Mouse (Mus musculus) megakaryocyte progenitor cell, adult 5-6 weeks (primary cell): ENCODE measurements around the gene Gm9837. TPM values are rescaled to one million over a fixed set of nuclear protein-coding genes. Genes with fewer than 3 reads are reported as not detected.

Experiments used
- ATAC-seq: replicated peaks from 2 replicates; pipeline ENCODE4 v1.8.0; 2016; ENCODE audit warnings: mild to moderate bottlenecking, moderate TSS enrichment, inconsistent platforms; ENCODE audit not compliant: poor library complexity
- total RNA-seq, 2 experiments: library from RNA; stranded (forward) in 1 of 2; stranded (reverse) in 1 of 2; fragments of 157-497, 149-512 nt in 1 of 2; fragments of 200-1000 nt in 1 of 2; gene quantifications; 2 replicates each; pipeline versions ENCODE4 v1.2.3 to v1.2.4; 2015 to 2017

Gm9837 gene
- total RNA-seq, 2 experiments from 2014 or later, result not detected

DNA sequence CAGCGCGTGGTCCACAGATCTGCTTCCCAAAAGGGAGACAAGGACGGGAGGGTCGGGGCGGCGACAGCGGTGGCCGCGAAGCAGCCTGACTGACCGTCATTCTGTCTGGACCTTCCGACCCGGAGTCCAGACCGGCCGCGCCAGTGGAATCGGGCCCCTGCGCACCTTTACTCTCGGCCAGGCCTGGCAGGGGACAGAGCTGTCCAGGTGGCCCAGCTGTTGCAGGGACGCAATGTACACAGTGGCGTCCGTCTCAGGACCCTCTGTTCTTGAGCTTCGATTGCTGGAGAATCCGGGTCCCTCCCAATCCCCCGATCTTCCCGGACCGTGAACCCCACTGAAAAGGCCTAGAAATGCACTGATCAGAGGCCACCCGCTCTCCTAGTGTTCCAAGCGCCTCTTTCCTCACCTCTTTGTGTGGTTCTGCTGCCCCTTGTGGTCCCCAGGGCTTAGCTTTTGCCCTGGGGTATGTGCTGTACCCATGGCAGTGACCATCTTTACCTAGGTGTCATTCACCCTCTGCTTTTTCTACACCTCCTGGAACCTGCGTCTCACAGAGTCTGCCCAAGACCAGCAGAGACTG lies 12.8 kb downstream of the Gm9837 start:
- ATAC-seq, result no peak

DNA sequence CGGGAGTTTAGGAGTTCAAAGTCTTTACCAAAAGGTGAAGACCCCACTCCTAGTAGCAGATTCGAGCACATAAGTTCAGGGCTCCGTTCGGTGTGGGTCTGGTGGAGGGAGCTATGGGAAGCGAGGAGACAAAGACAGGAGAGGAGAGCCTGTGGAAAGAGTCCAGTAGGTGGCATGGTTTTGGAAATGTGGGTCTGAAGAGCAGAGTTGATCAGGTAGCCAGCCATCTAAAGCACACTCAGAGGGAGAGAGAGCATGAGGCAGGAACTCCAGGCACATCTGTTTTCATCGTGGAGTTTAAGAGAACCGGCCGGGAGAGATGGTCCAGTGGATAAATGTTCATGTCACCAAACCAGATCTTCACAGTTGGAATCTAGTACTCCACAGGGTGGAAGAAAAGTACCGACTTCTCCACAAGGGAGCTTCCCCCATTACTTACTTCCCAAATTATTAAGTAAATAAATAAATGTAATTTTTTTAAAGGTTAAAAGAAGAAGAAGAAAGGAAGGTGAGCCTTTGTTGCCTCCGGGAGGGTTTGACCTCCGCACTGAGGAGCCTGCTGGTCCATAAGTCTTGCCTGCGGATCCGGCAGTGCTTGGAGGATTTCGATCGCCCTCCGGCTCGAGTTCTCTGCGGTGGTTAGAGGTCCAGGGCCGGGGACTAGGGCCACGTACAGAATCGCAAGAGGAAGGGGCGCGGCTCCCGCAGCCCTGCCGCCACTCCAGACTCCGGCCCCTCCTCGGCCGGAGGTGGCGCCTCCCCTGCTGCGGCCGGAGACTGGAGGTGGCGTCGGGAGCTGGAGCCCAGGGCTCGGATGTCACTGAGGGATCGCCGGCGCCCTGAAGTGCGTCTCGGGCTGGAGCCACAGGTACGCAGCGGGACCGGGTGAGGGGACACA lies 13.6 kb downstream of the Gm9837 start, which contains the start of the genes Gm10447 and Shroom1:
Gm10447 (minus strand) TSS at position 637 of the 898 bp plus-strand sequence.
Shroom1 (plus strand) TSS at position 732 of the 898 bp plus-strand sequence.
- ATAC-seq, result peak; percentile 61

DNA sequence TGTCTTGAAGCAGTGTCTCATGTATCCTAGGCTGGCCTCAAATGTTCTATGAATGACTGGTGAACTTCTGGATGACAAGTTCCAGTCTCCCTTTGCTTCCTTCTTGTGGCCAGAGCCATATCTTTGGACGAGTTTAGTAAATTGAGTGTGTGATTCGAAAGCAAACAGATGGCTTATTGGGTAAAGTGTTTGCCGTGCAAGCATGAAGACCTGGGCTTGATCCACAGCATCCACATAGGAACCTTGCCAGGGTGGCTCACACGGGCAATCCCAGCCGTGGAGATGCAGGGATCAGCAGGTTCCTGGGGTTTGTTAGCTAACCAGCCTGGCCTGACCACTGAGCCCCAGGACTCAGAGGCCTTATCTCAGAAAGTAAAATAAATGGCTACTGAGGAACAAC lies 17.2 kb downstream of the Gm9837 start:
- ATAC-seq, result no peak

DNA sequence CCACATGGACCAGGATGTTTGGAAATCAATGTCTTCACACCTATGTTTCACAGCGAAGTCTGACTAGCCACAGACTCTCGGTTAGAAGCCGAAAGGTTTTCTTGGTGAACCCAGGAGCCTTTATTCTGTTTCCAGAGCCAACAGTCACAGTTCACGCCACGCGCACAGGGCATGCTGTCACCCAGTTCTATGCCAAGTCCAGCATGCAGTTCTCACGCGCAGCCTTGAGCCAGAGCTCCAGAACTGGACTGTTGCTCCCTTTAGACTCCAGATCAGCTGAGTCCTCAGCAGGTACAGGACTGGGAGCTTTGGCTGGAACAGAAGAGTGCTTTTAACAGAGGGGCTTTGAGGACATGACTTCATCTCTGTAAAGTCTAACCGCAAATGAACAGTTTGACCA lies 17.9 kb downstream of the Gm9837 start:
- no peak for ATAC-seq

DNA sequence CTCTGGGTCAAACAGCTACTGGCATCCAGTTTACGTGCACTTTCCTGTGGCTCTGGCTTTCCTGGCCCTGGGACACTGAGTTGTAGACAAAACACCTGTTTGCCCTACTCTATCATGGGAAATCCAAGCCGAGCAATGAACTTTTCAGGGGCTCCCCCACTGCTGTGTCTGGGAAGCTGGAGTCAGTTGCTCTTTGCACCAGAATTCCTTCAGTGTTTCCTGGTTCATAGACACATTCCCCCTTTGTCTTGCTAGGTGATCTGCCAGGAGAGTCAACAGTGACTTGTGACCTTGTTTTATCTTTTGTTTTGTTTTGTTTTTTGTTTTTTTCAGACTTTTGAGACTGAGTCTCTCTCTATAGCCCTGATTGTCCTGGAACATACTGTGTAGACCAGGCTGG lies 18.9 kb downstream of the Gm9837 start:
- ATAC-seq, result no peak

DNA sequence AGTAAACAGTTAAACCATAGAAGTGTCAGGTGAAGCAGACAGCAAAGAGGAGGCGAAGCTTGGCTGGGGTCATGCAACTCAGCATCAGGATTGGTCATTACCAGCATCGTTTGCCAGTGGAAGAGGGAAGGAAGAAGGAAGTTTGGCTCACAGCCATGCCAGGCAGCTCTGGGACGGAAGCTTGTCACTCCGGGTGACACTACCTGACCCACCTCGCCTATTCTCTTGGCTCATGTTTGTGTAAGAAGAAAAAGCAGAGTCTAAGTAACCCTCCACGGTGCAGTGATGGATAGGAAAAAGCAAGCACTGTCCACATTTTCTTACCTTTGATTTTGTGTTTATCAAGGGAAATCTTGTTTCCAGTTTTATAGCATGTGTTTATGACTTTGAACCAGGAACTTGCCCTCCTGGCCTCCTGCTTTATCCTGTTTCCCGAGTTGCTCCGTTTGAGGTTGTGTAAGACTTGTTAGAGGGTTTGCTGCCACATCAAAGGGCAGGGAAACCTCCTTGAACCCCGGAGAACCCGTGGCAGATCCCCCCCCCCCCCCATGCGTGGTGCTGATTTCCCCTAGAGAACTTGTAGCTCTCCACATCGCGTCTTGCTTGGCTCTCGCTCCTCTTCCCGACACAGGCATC lies 20.1 kb downstream of the Gm9837 start:
- peak; percentile 23; the same call in 1 of the 2 replicates for ATAC-seq

DNA sequence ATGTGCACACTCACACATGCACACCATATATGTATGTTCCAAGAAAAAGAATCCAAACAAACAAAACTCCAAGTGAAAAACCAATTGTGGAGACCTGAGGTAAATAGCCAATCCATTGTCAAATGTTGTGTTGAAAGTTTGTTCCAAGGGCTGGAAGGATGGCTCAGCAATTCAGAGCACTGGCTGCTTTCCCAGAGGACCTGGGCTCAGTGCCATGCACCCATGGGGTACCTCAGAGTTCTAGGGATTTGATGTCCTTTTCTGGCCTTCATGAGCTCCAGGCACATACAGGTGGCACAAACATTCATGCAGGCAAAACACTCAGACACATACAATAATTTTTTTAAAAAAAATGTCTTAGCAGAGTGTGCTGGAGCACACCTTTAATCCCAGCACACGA lies 21.8 kb downstream of the Gm9837 start:
- no peak for ATAC-seq

DNA sequence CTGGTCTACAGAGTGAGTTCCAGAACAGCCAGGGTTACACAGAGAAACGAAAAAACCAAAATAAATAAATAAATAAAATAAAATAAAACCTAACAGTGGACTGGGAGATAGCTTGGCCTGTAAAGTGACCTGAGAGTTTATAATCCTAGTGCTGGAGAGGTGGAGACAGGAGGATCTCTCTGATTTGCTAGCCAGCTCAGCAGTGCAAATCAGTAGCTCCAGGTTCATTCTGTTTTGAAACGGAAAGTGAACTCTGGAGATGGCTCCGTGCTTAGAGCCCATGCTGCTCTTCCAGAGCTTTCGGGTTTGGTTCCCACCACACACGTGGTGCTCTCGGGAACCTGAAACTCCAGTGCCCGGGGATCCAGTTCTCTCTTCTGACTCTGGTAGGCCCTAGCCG lies 22.3 kb downstream of the Gm9837 start:
- no peak for ATAC-seq

DNA sequence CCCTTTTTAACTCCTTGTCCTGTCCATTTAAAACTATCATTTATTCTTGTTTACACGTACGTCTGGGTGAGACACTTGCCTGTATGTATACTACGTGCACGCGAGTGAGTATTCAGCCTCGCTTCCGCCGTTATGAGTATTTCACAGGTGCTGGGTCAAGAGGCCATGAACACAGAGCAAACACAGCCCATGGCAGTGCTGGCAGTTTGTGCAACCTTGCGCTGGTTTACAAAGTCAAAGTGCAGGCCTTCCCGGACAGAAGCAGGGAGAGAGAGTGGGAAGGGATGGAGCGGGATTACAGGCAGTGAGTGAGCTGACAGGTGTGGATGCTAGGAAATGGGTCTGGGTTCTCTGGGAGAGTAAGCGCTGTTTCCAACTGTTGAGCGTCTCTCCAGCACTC lies 24.1 kb downstream of the Gm9837 start:
- ATAC-seq, result no peak

DNA sequence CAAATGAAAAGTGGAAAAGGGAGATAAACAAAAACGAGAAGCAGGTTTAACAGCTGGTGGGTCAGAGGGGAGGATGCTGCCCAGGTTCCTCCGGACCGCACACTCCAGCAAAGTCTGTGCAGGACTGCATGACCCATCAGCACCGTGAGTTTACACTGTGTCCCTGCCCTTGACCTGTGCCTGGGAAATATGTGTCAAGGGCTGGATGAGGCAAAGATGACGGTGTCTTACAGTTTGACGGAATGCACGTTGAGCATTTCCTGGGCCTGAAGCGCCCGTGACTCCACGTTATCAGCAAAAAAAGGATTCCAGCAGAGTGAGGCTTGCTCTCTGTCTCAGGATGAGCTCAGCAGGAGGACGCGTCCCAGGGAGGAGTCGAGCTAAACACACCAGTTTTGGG lies 24.7 kb downstream of the Gm9837 start:
- ATAC-seq, result no peak

DNA sequence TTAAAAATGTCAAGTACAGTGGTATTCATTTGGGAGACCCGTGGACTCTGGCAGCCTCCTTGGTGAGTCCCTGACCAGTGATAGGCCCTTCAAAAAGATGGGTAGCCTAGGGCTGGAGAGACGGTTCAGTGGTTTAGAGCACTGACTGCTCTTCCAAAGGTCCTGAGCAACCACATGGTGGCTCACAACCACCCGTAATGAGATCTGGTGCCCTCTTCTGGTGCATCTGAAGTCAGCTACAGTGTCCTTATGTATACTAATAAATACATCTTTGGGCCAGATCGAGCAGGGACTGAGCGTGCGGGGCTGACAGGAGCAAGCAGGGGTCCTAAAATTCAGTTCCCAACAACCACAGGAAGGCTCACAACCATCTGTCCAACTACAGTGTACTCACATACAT lies 26.4 kb downstream of the Gm9837 start:
- 0 out of 2 replicates have a peak, but pooled peaks have one; percentile 43 for ATAC-seq

DNA sequence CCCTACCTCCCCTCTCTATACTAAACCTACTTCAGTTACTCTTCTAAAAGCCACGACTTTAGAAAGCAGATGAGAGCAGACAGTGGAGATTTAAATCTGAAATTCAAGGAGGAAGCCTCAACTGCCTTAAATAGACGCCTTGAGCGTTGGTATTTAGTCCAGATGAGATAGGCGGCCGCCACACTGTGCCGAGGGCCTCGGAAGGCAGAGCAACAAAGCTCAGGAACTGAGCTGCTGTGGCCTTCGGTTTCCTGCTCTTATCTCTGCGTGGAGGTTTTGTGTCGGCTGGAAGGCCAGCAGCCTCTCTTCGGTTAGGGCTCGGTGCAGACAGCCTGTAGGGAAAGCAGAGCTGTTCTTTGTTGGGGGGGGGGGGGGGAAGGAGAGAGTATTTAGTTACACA lies 28.4 kb downstream of the Gm9837 start:
- ATAC-seq, result peak; percentile 77

DNA sequence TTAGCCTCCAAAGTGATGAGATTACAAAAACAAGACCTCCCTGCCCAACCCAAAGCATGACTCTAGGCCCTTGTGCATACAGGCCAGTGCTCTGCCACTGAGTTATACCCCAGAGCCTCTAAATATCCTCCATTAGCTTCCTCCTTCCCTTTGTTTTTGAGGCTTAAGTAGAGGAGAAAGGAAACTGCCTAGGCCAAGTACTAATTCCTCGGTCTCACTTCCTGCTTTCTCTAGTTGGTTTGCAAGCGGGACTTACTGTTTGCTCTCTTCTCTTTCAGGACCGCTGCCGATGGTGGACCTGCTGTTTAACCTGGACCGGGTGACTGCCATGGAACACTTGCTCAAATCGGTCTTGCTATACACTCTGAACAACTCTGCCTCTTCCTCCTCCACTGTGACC lies 33.9 kb downstream of the Gm9837 start:
- no peak for ATAC-seq

DNA sequence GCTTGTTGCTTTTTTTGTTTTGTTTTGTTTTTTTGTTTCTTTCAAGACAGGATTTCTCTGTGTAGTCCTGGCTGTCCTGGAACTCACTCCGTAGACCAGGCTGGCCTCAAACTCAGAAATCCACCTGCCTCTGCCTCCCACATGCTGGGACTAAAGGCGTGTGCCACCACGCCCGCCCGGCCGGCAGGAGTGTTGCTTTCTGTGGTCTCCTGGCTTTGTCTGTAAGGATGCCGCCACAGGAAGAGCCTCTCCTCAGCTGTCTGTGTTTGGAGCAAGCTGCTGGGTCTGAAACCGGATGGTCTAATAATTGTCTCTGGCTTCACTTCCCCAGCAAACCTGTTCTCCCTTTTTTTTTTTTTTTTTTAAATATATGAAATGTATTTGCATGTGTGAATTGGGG lies 34.8 kb downstream of the Gm9837 start:
- no peak for ATAC-seq

DNA sequence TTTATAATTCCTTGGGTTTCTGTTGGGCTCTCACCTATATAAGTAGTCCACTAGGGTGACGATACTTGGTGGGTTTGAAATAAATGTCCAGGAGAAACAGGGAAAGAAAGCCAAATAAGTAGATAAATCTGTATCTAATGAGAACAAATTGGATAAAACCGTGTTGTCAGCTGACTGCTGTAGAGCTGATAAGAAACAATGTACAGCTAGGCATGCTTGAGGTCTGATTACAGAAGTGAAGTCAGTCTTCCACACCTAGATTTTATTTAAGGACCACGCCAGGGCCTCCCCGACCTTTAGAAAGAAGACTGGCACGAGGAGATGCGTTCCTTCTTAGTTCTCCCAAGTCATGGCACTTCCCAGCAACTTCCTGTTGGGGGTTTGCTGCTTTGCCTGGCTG lies 37.2 kb downstream of the Gm9837 start:
- ATAC-seq, result no peak

DNA sequence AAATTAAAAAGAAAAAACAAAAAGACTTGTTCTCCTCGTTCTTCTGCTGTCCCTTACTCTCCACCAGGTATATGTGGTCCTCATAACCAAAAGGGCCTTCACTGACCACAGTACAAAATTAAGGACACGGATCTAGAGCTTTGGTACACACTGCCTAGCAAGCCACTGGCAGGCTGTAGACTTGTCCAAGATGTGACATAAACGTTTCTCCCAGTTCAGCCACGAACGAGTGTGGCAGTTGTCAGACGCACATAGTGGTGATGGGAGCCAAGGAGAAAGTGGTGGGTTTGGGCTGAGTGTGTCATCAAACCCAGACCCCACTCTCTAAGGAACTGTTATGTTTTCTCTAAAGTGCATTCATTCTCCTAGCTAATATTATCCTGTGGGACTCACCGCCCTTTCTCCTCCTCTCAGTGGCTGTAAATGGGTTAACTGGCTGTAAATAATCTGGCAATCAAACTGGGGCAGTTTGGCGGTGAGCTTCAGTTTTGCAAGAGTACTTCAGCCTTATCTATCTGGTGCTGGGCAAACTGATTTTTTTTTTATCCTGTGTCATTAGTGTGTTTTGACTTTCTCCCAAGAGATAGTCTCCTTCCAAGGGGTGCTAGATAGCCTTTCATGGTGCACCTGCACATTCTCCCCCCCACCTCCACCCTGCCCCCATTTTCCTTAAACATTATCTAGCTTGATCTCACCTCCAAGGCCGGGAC lies 38.8 kb downstream of the Gm9837 start:
- ATAC-seq, result peak; percentile 21

DNA sequence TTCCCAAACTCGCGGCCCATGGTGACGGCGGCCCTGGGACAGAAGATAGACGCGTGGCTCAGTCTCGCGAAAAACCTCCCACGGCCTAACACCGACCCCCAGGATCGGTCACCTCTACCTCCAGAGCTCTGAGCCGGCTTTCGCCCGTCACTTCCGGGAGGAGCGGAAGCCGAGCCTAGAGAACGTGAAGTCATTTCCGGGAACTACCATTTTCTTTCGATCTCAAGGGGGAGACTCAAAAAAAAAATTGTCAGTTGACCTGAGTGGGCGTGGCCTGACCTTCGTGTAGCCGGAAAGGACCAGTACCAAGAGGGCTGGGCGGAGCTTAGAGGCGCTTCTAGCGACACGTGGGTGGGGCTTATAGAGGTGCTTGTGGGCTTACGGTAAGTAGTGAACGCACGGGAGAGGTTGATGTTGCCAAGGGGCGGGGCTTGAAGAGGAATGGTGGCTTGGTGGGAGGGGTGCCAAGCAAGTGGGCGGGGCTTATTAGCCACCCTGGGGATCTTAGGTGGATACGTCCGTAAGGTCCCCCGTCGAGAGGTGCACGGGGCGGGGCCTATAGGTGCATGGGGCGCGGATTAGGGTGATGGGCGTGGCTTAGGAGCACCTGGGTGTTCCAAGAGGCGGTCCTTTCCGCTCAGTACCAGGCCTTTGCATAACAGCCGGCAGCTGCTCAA lies 39.5 kb downstream of the Gm9837 start, which contains the start of the genes Uqcrq and Gdf9:
Uqcrq (minus strand) TSS at position 162 of the 677 bp plus-strand sequence.
Gdf9 (plus strand) TSS at position 354 of the 677 bp plus-strand sequence.
- peak; percentile 87 for ATAC-seq

DNA sequence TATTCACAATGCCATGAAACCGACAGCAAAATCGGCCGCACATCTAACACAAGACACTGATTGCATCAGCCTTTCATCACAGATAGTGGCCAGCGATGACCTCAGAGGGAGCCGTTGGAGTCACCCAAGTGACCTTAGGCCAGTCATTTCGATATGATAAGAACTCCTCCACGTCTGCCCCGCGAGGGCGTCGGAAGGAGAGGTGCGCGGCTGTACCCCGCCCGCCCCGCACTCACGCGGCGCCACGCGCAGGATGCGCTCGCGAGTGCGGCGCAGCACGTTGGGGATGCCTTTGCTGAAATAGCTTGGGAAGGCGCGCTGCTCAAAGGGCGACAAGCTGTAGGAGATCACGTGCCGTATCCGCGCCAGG lies 40.0 kb downstream of the Gm9837 start:
- ATAC-seq, result peak; percentile 13

DNA sequence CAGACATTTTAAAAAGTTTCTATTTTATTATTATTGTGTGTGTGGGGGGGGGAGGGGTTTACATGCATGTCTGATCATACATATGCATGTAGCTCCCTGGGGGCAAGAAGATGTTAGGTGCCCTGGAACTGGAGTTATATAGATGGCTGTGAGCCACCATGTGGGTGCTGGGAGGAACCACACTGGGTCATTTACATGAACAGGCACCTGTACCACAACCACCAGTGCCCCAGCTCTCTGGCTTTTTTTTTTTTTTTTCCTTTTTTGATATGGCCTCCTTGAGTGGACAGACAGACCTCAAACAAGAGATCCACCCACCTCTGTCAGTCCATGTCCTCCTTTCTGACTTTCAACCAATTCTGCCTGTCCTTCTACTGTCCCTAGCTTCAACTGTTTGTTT lies 41.1 kb downstream of the Gm9837 start:
- ATAC-seq, result no peak

DNA sequence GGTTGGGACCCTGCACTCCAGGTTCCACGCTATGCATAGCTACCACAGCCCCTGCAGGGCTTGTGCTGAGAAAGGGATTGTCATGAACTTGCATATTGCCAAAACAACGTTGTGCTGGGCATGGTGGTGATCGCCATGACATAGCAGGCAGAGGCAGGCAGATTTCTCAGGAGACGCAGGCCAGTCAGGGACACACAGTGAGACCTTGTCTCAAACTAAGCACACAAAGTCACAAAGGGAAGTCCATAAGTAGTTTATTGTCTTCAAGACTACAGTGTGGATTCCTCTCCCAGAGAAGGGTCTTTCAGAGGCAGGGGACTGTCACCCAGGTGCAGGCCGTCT lies 41.6 kb downstream of the Gm9837 start:
- ATAC-seq, result no peak
